Mouse (Mus musculus) liver, adult 2 months (tissue): ENCODE results near the gene 1700012A03Rik. TPM values are rescaled to one million over a fixed set of nuclear protein-coding genes. Genes with fewer than 3 reads are reported as not detected.

Source experiments
- DNase-seq: peaks from one replicate; pipeline ENCODE4 v3.0.0-alpha.2; 2011; ENCODE audit warnings: low read depth, low spot score; ENCODE audit errors: extremely low read depth
- H3K27ac ChIP-seq: fragments of 200-500 bp; replicated peaks from 2 replicates; pipeline ENCODE4 v1.5.1; 2012; ENCODE audit warnings: low read depth, mild to moderate bottlenecking, control low read depth, inconsistent platforms, low read length; ENCODE audit not compliant: insufficient read depth
- H3K27me3 ChIP-seq: fragments of 200-500 bp; 2 replicates; pipeline ENCODE4 v1.6.1; 2012; ENCODE audit warnings: mild to moderate bottlenecking, moderate library complexity, low read length, inconsistent platforms; ENCODE audit not compliant: control insufficient read depth, insufficient read depth
- H3K36me3 ChIP-seq: fragments of 200-500 bp; 2 replicates; pipeline ENCODE4 v1.6.1; 2012; ENCODE audit warnings: low read length, inconsistent platforms; ENCODE audit not compliant: control insufficient read depth, insufficient read depth
- H3K4me1 ChIP-seq: fragments of 200-500 bp; 2 replicates; pipeline ENCODE4 v1.6.1; 2011; ENCODE audit warnings: low read length; ENCODE audit not compliant: control insufficient read depth, insufficient read depth
- H3K4me3 ChIP-seq: fragments of 200-500 bp; 2 replicates; pipeline ENCODE4 v1.5.1; 2011; ENCODE audit warnings: low read depth, mild to moderate bottlenecking, control low read depth, low read length, moderate library complexity; ENCODE audit not compliant: insufficient read depth
- H3K79me2 ChIP-seq: fragments of 200-500 bp; 2 replicates; pipeline ENCODE4 v1.6.1; 2012; ENCODE audit warnings: inconsistent platforms, mild to moderate bottlenecking, low read length, moderate library complexity; ENCODE audit not compliant: control insufficient read depth, insufficient read depth
- H3K9ac ChIP-seq: fragments of 200-500 bp; 2 replicates; pipeline ENCODE4 v1.6.1; 2012; ENCODE audit warnings: low read depth, mild to moderate bottlenecking, control low read depth, inconsistent platforms, low read length
- CTCF ChIP-seq: fragments of 200-500 bp; IDR thresholded peaks from 2 replicates; pipeline ENCODE4 v1.5.1; 2011; ENCODE audit warnings: low read depth, low read length, control low read depth
- POLR2A ChIP-seq: fragments of 200-500 bp; IDR thresholded peaks from 2 replicates; pipeline ENCODE4 v1.6.1; 2011; ENCODE audit warnings: low read length, control low read depth; ENCODE audit not compliant: insufficient read depth; ENCODE audit errors: extremely low read depth
- WGBS: fragments of 180-500 bp; shearing (Covaris S2); methylation state at CpG from one replicate; pipeline ENCODE4 v1.1.7; 2018; 5-methylcytosine and 5-hydroxymethylcytosine counted together
- polyA plus RNA-seq: library from polyadenylated mRNA; depleted of rRNA; stranded (reverse); fragments of >200 nt; gene quantifications from 2 replicates; pipeline ENCODE4 v1.2.3, GENCODE M21; 2012
- total RNA-seq: library from RNA; depleted of rRNA; stranded (reverse); fragments of >200 nt; gene quantifications from 2 replicates; pipeline ENCODE4 v1.2.3, GENCODE M21; 2014

1700012A03Rik gene
- total and polyA plus RNA-seq, 2 experiments, result not detected

DNA sequence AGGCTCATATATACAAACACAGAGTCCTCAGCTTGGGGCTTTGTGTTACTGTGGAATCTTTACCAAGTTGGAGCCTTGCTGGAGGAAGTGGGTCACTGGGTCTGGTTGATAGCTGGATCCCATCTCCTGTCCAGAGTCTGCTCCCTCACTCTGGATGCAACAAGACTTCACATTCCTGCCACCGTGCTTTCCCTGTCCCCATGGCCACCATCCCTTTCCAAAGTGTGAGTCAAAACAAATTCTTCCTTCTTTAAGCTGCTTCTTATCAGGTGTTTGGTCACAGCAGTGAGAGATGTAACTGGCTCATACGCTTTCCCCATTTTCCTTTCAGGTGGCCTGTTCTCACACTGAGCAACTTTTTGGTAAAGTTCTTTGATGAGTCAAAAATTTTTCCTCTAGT is 15.8 kb upstream of the 1700012A03Rik start:
- Histone ChIP-seq H3K4me3 (no peak overlapping the region), H3K79me2 (no peaks in the 10 kb centered on the region), H3K27me3 (no peaks in the 10 kb centered on the region), H3K9ac (no peak overlapping the region), H3K36me3 (no peaks in the 10 kb centered on the region), H3K4me1 (no peaks in the 10 kb centered on the region), H3K27ac (no peak overlapping the region)
- TF ChIP-seq CTCF (no peak), POLR2A (no peak)
- DNase-seq, result no peak
- WGBS, result 47% methylated on average over 2 of the region's 2 CpGs

DNA sequence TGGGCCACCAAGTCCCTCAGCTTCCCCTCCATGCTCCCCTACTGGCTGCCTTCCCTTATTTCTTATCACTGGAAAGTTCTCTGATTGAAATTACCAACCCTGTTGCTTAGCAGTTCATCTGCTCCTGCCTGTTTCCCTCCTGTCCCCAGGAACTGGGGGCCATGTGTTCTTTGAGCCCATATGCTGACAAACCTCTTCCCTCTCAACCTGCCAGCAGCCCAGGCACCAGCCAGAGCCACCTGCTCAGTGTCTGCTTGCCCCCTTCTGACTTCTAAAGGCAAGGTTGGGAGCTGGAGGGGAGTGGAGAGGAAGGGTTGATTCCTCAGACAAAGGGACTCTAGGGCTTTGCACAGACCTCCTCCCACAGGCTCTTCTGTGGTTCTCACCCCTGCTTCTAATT is 4.7 kb upstream of the 1700012A03Rik start:
- Histone ChIP-seq H3K36me3 (no peaks in the 10 kb centered on the region), H3K4me1 (no peaks in the 10 kb centered on the region), H3K4me3 (no peak overlapping the region), H3K9ac (no peak overlapping the region), H3K27me3 (0 out of 2 replicates have a peak, but pooled peaks cover 2% of the 10 kb centered on the region), H3K27ac (no peak overlapping the region), H3K79me2 (no peaks in the 10 kb centered on the region)
- TF ChIP-seq CTCF, result no peak
- no peak for TF ChIP-seq POLR2A
- no peak for DNase-seq

- DNase-seq, result no peak
These were observed 643 bp upstream of the 1700012A03Rik start for GRCm38 (mm10) chr6:32049256-32049950.

DNA sequence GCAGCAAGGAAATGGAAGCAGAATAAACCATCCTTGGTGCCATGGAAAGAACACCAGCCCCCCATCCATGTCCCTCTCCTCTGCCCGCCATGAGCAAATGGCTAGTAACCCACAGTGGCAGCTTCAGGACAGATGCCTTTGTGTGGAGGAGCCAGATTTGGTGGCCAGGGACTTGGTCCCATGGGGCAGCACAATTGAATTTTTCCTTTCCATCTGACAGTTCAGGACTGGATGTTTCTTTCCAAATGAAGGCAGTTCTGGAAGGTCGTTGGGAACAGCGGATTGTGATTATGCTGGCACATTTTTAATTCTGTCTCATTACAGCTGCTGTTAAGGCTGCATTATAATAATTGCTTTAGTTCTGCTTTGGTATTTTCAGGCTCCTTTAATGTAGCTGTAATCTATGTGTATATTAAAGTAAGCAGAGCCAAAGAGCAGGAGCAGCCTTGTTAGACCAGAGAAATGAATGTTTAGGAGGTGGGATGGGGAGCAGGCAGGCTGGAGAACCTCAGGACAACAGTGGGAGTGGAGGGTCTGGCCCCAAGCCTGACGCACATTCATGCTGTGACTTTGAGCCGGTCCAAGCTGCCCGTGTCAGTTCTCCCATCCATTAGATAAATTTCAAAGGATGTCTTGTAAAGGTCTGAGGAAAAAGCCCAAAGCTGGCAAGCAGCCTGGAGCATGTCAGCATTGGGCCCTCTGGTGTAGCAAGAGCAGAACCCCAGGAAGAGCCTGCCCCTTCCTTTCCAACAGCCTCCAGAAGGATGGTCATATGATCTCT is 2.3 kb downstream of the 1700012A03Rik start:
- DNase-seq, result peak; percentile 6
- H3K79me2 ChIP-seq, result no peaks in the 10 kb centered on the region
- TF ChIP-seq POLR2A, result no peak
- no peak for TF ChIP-seq CTCF

More at GRCm38 (mm10) chr6:32049256-32049950, 643 bp upstream of the 1700012A03Rik start:
- Histone ChIP-seq H3K4me1 (no peaks in the 10 kb centered on the region), H3K27ac (no peak overlapping the region), H3K27me3 (no peaks in the 10 kb centered on the region), H3K36me3 (no peaks in the 10 kb centered on the region), H3K4me3 (no peak overlapping the region), H3K9ac (no peak overlapping the region), H3K79me2 (no peaks in the 10 kb centered on the region)
- 52% methylated on average over 4 of the region's 4 CpGs for WGBS
- TF ChIP-seq POLR2A, result no peak
- TF ChIP-seq CTCF, result no peak

DNA sequence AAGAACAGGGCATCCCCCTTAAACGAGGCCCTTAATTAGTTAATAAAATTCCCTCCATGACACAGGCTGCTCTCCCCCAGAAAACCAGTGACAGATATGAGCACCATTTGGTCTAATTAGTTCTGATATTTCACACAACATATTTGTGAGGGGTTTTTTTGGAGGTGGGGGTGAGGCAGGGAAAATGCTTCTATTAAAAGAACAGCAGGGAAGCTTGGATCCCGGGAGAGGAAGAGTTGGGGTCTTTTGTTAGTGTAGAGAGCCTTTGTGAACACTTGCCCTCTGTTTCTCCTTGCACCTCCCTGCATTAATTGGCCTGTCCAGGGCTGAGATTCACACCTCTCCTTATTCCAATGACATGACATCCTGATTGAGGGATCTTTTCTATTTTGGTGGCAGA is 6.5 kb downstream of the 1700012A03Rik start:
- WGBS, result 46% methylated on average over 2 of the region's 2 CpGs
- TF ChIP-seq POLR2A, result no peak
- no peak for TF ChIP-seq CTCF
- Histone ChIP-seq H3K4me3 (no peak overlapping the region), H3K27ac (no peak overlapping the region), H3K27me3 (peaks cover 2% of the 10 kb centered on the region; the same call in 1 of the 2 replicates), H3K79me2 (no peaks in the 10 kb centered on the region), H3K4me1 (no peaks in the 10 kb centered on the region), H3K36me3 (no peaks in the 10 kb centered on the region), H3K9ac (no peak overlapping the region)
- DNase-seq, result no peak

More for the DNA sequence above, 2.3 kb downstream of the 1700012A03Rik start:
- no peak overlapping the region for H3K4me3 ChIP-seq
- H3K27ac ChIP-seq, result no peak overlapping the region
- no peak overlapping the region for H3K9ac ChIP-seq
- WGBS, result 82% methylated on average over 6 of the region's 6 CpGs
- H3K27me3 ChIP-seq, result no peaks in the 10 kb centered on the region
- no peaks in the 10 kb centered on the region for H3K4me1 ChIP-seq
- H3K36me3 ChIP-seq, result no peaks in the 10 kb centered on the region
